Mouse (Mus musculus) lung, postnatal 0 days (tissue): ENCODE results near the gene Zfp341. TPM values are rescaled to one million over a fixed set of nuclear protein-coding genes. Genes with fewer than 3 reads are reported as not detected.
A peak's percentile ranks its signal among the peaks of the same experiment; 100 is the strongest.

Experiments used
- ATAC-seq: fragments of 200-750 bp; cut with Nextera tagmentation; 2 replicates; pipeline ENCODE4 v1.8.0; 2017; ENCODE audit warnings: moderate library complexity
- DNase-seq: peaks from one replicate; pipeline ENCODE4 v3.0.0-alpha.2; 2016; ENCODE audit warnings: low spot score
- H3K27ac ChIP-seq: fragments of 300-500 bp; sonication (generic); 2 replicates; pipeline ENCODE4 v1.5.1; 2014; ENCODE audit warnings: antibody characterized with exemption, mild to moderate bottlenecking, low read length, mixed read lengths
- H3K27me3 ChIP-seq: fragments of 300-500 bp; sonication (generic); replicated peaks from 2 replicates; pipeline ENCODE4 v1.6.1; 2014; ENCODE audit warnings: low read length, mixed read lengths; ENCODE audit not compliant: insufficient read depth
- H3K36me3 ChIP-seq: fragments of 300-500 bp; sonication (generic); 2 replicates; pipeline ENCODE4 v1.6.1; 2014; ENCODE audit warnings: low read length, mixed read lengths; ENCODE audit not compliant: insufficient read depth
- H3K4me1 ChIP-seq: fragments of 300-500 bp; sonication (generic); 2 replicates; pipeline ENCODE4 v1.6.1; 2014; ENCODE audit warnings: antibody characterized with exemption, low read depth, low read length, mixed read lengths; ENCODE audit not compliant: insufficient read depth
- H3K4me2 ChIP-seq: fragments of 300-500 bp; sonication (generic); replicated peaks from 2 replicates; pipeline ENCODE4 v1.6.1; 2014; ENCODE audit warnings: low read depth, mild to moderate bottlenecking, low read length, moderate library complexity, mixed read lengths
- H3K4me3 ChIP-seq: fragments of 300-500 bp; sonication (generic); 2 replicates; pipeline ENCODE4 v1.5.1; 2014; ENCODE audit warnings: low read depth, low read length
- H3K9ac ChIP-seq: fragments of 300-500 bp; sonication (generic); replicated peaks from 2 replicates; pipeline ENCODE4 v1.6.1; 2014; ENCODE audit warnings: low read depth, mild to moderate bottlenecking
- H3K9me3 ChIP-seq: fragments of 300-500 bp; sonication (generic); 2 replicates; pipeline ENCODE4 v1.6.1; 2016; ENCODE audit warnings: low read length, mixed read lengths
- CTCF ChIP-seq: IDR thresholded peaks from 2 replicates; pipeline ENCODE4 v1.5.1; 2016; ENCODE audit warnings: antibody characterized with exemption, mild to moderate bottlenecking
- EP300 ChIP-seq: IDR thresholded peaks from 2 replicates; pipeline ENCODE4 v1.6.1; 2016; ENCODE audit warnings: antibody characterized with exemption, mild to moderate bottlenecking, control low read depth
- WGBS: fragments of 180-500 bp; shearing (Covaris S2); extraction: QIAGEN DNeasy Blood & Tissue Kit; methylation state at CpG from one replicate; pipeline ENCODE4 v1.1.7; 2014; 5-methylcytosine and 5-hydroxymethylcytosine counted together
- polyA plus RNA-seq: library from polyadenylated mRNA; unstranded; fragments of >200 nt; fragmentation: Nextera tagmentation; extraction: Ambion mirVana; gene quantifications from 2 replicates; pipeline ENCODE4 v1.2.1, GENCODE M21; 2015

Gene Zfp341
- 0.76 and 1.0 TPM in 2 replicates for polyA plus RNA-seq

DNA sequence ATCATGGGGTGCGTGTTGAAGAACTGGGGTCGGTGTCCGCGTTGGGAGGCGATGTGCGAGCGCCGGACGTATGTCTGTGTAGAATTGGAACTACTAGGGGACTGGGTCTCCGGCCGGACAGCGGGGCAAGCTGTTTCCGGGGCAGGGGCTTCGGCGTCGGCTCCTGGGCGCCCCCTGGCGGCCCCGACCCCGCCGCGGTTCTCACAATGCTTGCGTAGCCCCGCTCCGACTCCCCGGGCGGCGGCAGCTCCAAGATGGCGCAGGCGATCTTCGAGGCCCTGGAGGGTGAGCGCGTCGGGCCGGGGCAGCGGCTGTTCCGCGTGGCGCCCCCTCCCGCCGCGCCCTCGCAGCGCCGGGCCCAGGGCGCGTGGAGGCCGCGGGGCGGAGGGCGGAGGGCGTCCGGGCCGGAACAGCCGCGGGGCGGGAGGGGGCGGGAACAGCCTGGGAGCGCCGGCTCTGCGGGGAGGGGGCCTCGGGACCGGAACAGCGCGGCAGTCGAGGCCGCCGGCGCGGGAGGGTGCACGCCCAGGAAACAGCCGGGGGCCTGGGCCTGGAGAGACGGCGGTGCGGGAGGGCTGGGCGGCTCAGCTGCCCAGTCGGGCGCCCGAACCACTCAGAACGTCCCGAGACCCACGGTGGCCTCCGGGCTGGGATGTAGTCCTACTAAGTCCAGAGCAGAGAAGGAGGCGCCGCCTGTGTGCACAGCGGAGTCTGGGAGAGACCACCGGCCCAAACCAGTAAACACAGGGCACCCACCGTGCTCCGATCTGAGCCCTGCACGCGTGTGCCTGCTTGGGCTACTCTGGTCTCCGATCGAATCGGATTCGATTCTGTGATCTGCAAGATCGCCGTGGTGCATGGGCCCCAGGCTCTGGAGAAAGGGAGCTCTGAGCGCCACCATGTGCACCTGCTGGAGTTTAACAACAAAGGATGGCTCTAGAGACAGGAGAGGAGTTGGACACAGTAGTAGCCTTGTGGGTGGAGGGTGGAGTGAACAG is at the start of gene Zfp341, which contains the start of gene 4930519P11Rik:
Zfp341 (plus strand) TSS at position 180 of the 998 bp plus-strand sequence.
4930519P11Rik (minus strand) TSS at position 320 of the 998 bp plus-strand sequence.
- ATAC-seq (peak; percentile 95), DNase-seq (peak; percentile 96)
- Histone ChIP-seq H3K9me3 (no peaks in the 10 kb centered on the region), H3K4me3 (peak within 1 kb of the TSS; percentile 49), H3K36me3 (no peaks in the 10 kb centered on the region), H3K9ac (peak within 1 kb of the TSS; percentile 48), H3K27me3 (no peaks in the 10 kb centered on the region), H3K4me2 (peak within 1 kb of the TSS; percentile 62), H3K27ac (peak within 1 kb of the TSS; percentile 95), H3K4me1 (no peaks in the 10 kb centered on the region)
- WGBS = under 1% methylated on average over 62 of the region's 98 CpGs
- TF ChIP-seq CTCF (peak; percentile 81), EP300 (no peak)

- Histone ChIP-seq H3K4me1 (peaks cover 12% of the 10 kb centered on the region; the same call in 1 of the 2 replicates), H3K9ac (no peak overlapping the region), H3K27ac (no peak overlapping the region), H3K9me3 (no peaks in the 10 kb centered on the region), H3K4me3 (no peak overlapping the region), H3K27me3 (no peaks in the 10 kb centered on the region), H3K4me2 (no peak overlapping the region), H3K36me3 (no peaks in the 10 kb centered on the region)
- TF ChIP-seq EP300 = no peak
- no peak for TF ChIP-seq CTCF
- ATAC-seq (no peak), DNase-seq (no peak)
- 82% methylated on average over 22 of the region's 22 CpGs for WGBS
Measured at GRCm38 (mm10) chr2:154563612-154564170, 49.4 kb upstream of the Zfp341 start.

DNA sequence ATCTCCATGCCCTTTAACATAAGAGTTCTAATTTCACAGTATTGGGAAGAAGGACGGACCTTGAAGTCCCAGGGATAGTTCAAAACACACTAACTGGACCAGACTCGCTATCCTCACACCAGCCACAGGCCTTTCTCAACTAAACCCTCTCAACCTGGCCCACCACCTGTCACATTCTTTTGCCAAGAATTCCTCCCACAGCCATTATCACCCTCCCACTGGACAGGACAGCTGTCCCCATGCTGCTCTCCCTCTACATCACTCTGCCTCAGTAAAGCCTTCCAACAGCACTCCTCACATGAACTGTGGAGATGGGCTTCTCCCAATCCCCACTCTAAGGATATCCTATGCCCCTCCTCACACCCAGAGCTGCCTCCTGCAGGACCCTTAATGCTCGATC is 47.5 kb upstream of the Zfp341 start:
- H3K36me3 ChIP-seq = no peaks in the 10 kb centered on the region
- TF ChIP-seq EP300 (no peak), CTCF (no peak)
- no peak overlapping the region for H3K27ac ChIP-seq
- ATAC-seq (no peak), DNase-seq (no peak)
- H3K4me3 ChIP-seq = no peak overlapping the region
- H3K4me1 ChIP-seq = peaks cover 9% of the 10 kb centered on the region
- no peak overlapping the region for H3K4me2 ChIP-seq
- no peak overlapping the region for H3K9ac ChIP-seq
- H3K9me3 ChIP-seq = no peaks in the 10 kb centered on the region
- H3K27me3 ChIP-seq = no peaks in the 10 kb centered on the region
- 74% methylated on average over 3 of the region's 3 CpGs for WGBS

- ATAC-seq (no peak), DNase-seq (peak; percentile 60)
- 54% methylated on average over 8 of the region's 8 CpGs for WGBS
- Histone ChIP-seq H3K4me3 (no peak overlapping the region), H3K36me3 (no peaks in the 10 kb centered on the region), H3K27me3 (no peaks in the 10 kb centered on the region), H3K9ac (no peak overlapping the region), H3K4me2 (no peak overlapping the region), H3K9me3 (no peaks in the 10 kb centered on the region), H3K4me1 (peaks cover 9% of the 10 kb centered on the region), H3K27ac (0 out of 2 replicates have a peak overlapping the region, but pooled peaks have one; percentile 15)
- TF ChIP-seq EP300 (no peak), CTCF (no peak)
Measured at GRCm38 (mm10) chr2:154566641-154567040, 46.5 kb upstream of the Zfp341 start.

- DNase-seq = peak; percentile 80
- no peak overlapping the region for H3K9ac ChIP-seq
- no peak overlapping the region for H3K4me3 ChIP-seq
Measured at GRCm38 (mm10) chr2:154567766-154568165, 45.3 kb upstream of the Zfp341 start.

More at GRCm38 (mm10) chr2:154567766-154568165, 45.3 kb upstream of the Zfp341 start:
- H3K4me2 ChIP-seq = 0 out of 2 replicates have a peak overlapping the region, but pooled peaks have one; percentile 93
- peak overlapping the region; percentile 77 for H3K27ac ChIP-seq
- H3K36me3 ChIP-seq = no peaks in the 10 kb centered on the region
- peaks cover 9% of the 10 kb centered on the region for H3K4me1 ChIP-seq
- H3K27me3 ChIP-seq = no peaks in the 10 kb centered on the region
- WGBS = 38% methylated on average over 2 of the region's 2 CpGs
- no peak for TF ChIP-seq CTCF
- TF ChIP-seq EP300 = no peak
- peak; percentile 29 for ATAC-seq
- no peaks in the 10 kb centered on the region for H3K9me3 ChIP-seq
